Mouse (Mus musculus): ENCODE measurements around the gene Rab24.

Gene Rab24

GRCm38 (mm10) chr13:55321434-55322129 lies at the start of gene Rab24:
TSS of gene Rab24 (minus strand) at chr13:55321946.
- CTCF ChIA-PET: no interaction called here

- CTCF ChIA-PET: no interaction called here
These were observed 49.4 kb upstream of the Rab24 start for GRCm38 (mm10) chr13:55371007-55371681.

- CTCF ChIA-PET: no interaction called here
These were observed 48.5 kb upstream of the Rab24 start for GRCm38 (mm10) chr13:55370234-55370633.

GRCm38 (mm10) chr13:55369531-55370114 lies 47.9 kb upstream of the Rab24 start, which contains the start of gene Rgs14:
TSS of gene Rgs14 (plus strand) at chr13:55369732.
- CTCF ChIA-PET: no interaction called here

- CTCF ChIA-PET: no interaction called here
These were observed 46.7 kb upstream of the Rab24 start for GRCm38 (mm10) chr13:55368401-55368800.

- CTCF ChIA-PET: interaction anchor here (0.5 kb wide), 1 partner anchor 72 kb away, joined by 6 read pairs; no protein-coding TSS in a partner anchor
These were observed 40.8 kb upstream of the Rab24 start, which contains the start of gene Lman2 for GRCm38 (mm10) chr13:55362453-55363060. TSS of gene Lman2 (minus strand) at chr13:55362783.

- CTCF ChIA-PET: no interaction called here
These were observed 40.3 kb upstream of the Rab24 start for GRCm38 (mm10) chr13:55361974-55362452.

- CTCF ChIA-PET: no interaction called here
These were observed 39.4 kb upstream of the Rab24 start for GRCm38 (mm10) chr13:55361145-55361544.

- CTCF ChIA-PET: no interaction called here
These were observed 25.0 kb upstream of the Rab24 start for GRCm38 (mm10) chr13:55346745-55347144.

- CTCF ChIA-PET: no interaction called here
These were observed 22.5 kb upstream of the Rab24 start for GRCm38 (mm10) chr13:55344286-55344685.

GRCm38 (mm10) chr13:55342469-55342868 lies 20.7 kb upstream of the Rab24 start:
- CTCF ChIA-PET: no interaction called here

GRCm38 (mm10) chr13:55339259-55339658 lies 17.5 kb upstream of the Rab24 start:
- CTCF ChIA-PET: no interaction called here

GRCm38 (mm10) chr13:55338131-55339054 lies 16.6 kb upstream of the Rab24 start:
- CTCF ChIA-PET: no interaction called here

GRCm38 (mm10) chr13:55337341-55337975 lies 15.7 kb upstream of the Rab24 start:
- CTCF ChIA-PET: no interaction called here

GRCm38 (mm10) chr13:55335701-55336100 lies 14.0 kb upstream of the Rab24 start:
- CTCF ChIA-PET: no interaction called here

GRCm38 (mm10) chr13:55332331-55332730 lies 10.6 kb upstream of the Rab24 start:
- CTCF ChIA-PET: no interaction called here

- CTCF ChIA-PET: no interaction called here
These were observed 9.0 kb upstream of the Rab24 start for GRCm38 (mm10) chr13:55330567-55331400.

GRCm38 (mm10) chr13:55329683-55330566 lies 8.2 kb upstream of the Rab24 start, which contains the start of gene Mxd3:
TSS of gene Mxd3 (minus strand) at chr13:55329823.
- CTCF ChIA-PET: interaction anchor here (0.8 kb wide), 1 partner anchor 209 kb away, joined by 4 read pairs; no protein-coding TSS in a partner anchor

Measured in spleen, embryonic (tissue).